Mouse (Mus musculus): ENCODE measurements around the gene 2410004B18Rik. TPM values are rescaled to one million over a fixed set of nuclear protein-coding genes. Genes with fewer than 3 reads are reported as not detected.
"Not testable (repeated sequence)": the region's sequence is repeated elsewhere in the genome, so short reads cannot be mapped to it uniquely, and the experiment has no call there.

The 2410004B18Rik gene
- polyA plus RNA-seq, 1 experiment: 18.7 TPM

GRCm38 (mm10) chr3:145964018-145964387 is 26.2 kb downstream of the 2410004B18Rik start:
- no peaks in the 10 kb centered on the region for H3K27me3 ChIP-seq (ENCODE audit: control insufficient read depth, insufficient read depth, insufficient read length)
- no peak overlapping the region for H3ac ChIP-seq (ENCODE audit: control insufficient read depth, insufficient read length)
- no peaks in the 10 kb centered on the region for H3K36me3 ChIP-seq (ENCODE audit: control insufficient read depth, insufficient read depth)
- no peak for TF ChIP-seq MYOD1 (IDR thresholded peaks at IDR 0.05; ENCODE audit: control insufficient read depth in 1 of 3, insufficient read length in 2 of 3, low read depth in 2 of 3)
- TF ChIP-seq TCF3 (IDR thresholded peaks at IDR 0.05; ENCODE audit: insufficient read length, low read depth): no peak
- TF ChIP-seq USF1 (IDR thresholded peaks at IDR 0.05; ENCODE audit: low read depth): no peak
- TF ChIP-seq POLR2A (IDR thresholded peaks at IDR 0.05; ENCODE audit: insufficient read length, low read depth): no peak
- no peak for TF ChIP-seq REST (IDR thresholded peaks at IDR 0.05; ENCODE audit: insufficient read depth, insufficient read length)
- no peak for TF ChIP-seq SRF (IDR thresholded peaks at IDR 0.05; ENCODE audit: control insufficient read depth, insufficient read length, low read depth)
- TF ChIP-seq TCF12 (IDR thresholded peaks at IDR 0.05; ENCODE audit: insufficient read depth, poor library complexity, severe bottlenecking): no peak
- TF ChIP-seq E2F4 (IDR thresholded peaks at IDR 0.05; ENCODE audit: insufficient read depth): no peak
- TF ChIP-seq MYOG (IDR thresholded peaks at IDR 0.05; ENCODE audit: control insufficient read depth in 1 of 3, insufficient read depth in 1 of 3, insufficient read length in 2 of 3, low read depth in 2 of 3): no peak
- no peak for TF ChIP-seq CEBPB (IDR thresholded peaks at IDR 0.05; ENCODE audit: insufficient read depth, poor library complexity, severe bottlenecking)
- no peak overlapping the region for H3K4me2 ChIP-seq (ENCODE audit: low read depth)
- H3K4me3 ChIP-seq: no peak overlapping the region
- no peaks in the 10 kb centered on the region for H3K79me2 ChIP-seq (ENCODE audit: control insufficient read depth, insufficient read depth)

GRCm38 (mm10) chr3:145964473-145964872 is 26.7 kb downstream of the 2410004B18Rik start:
- Histone ChIP-seq H3K27me3 (ENCODE audit: control insufficient read depth, insufficient read depth, insufficient read length) (no peaks in the 10 kb centered on the region), H3K79me2 (ENCODE audit: control insufficient read depth, insufficient read depth) (no peaks in the 10 kb centered on the region), H3K4me3 (no peak overlapping the region), H3K4me2 (ENCODE audit: low read depth) (no peak overlapping the region), H3ac (ENCODE audit: control insufficient read depth, insufficient read length) (no peak overlapping the region), H3K36me3 (ENCODE audit: control insufficient read depth, insufficient read depth) (no peaks in the 10 kb centered on the region)
- TF ChIP-seq USF1 (IDR thresholded peaks at IDR 0.05; ENCODE audit: low read depth) (no peak), MYOG (IDR thresholded peaks at IDR 0.05; ENCODE audit: control insufficient read depth in 1 of 3, insufficient read depth in 1 of 3, insufficient read length in 2 of 3, low read depth in 2 of 3) (no peak)

- not testable (repeated sequence) for H3K36me3 ChIP-seq (ENCODE audit: control insufficient read depth, insufficient read depth); H3K27me3 ChIP-seq (ENCODE audit: control insufficient read depth, insufficient read depth, insufficient read length); H3K79me2 ChIP-seq (ENCODE audit: control insufficient read depth, insufficient read depth); H3ac ChIP-seq (ENCODE audit: control insufficient read depth, insufficient read length); H3K4me3 ChIP-seq; H3K4me2 ChIP-seq (ENCODE audit: low read depth)
Observed at GRCm38 (mm10) chr3:145965583-145965982, 27.8 kb downstream of the 2410004B18Rik start.

GRCm38 (mm10) chr3:145966806-145967205 is 29.0 kb downstream of the 2410004B18Rik start:
- Histone ChIP-seq H3K4me3 (no peak overlapping the region), H3ac (ENCODE audit: control insufficient read depth, insufficient read length) (no peak overlapping the region), H3K4me2 (ENCODE audit: low read depth) (no peak overlapping the region), H3K27me3 (ENCODE audit: control insufficient read depth, insufficient read depth, insufficient read length) (no peaks in the 10 kb centered on the region), H3K79me2 (ENCODE audit: control insufficient read depth, insufficient read depth) (no peaks in the 10 kb centered on the region), H3K36me3 (ENCODE audit: control insufficient read depth, insufficient read depth) (no peaks in the 10 kb centered on the region)
- TF ChIP-seq MAX (IDR thresholded peaks at IDR 0.05; ENCODE audit: low read depth): no peak
- no peak for TF ChIP-seq MYOG (IDR thresholded peaks at IDR 0.05; ENCODE audit: control insufficient read depth in 1 of 3, insufficient read depth in 1 of 3, insufficient read length in 2 of 3, low read depth in 2 of 3)
- TF ChIP-seq USF1 (IDR thresholded peaks at IDR 0.05; ENCODE audit: low read depth): no peak
- no peak for TF ChIP-seq TCF3 (IDR thresholded peaks at IDR 0.05; ENCODE audit: insufficient read length, low read depth)
- no peak for TF ChIP-seq E2F4 (IDR thresholded peaks at IDR 0.05; ENCODE audit: insufficient read depth)
- TF ChIP-seq POLR2A (IDR thresholded peaks at IDR 0.05; ENCODE audit: insufficient read length, low read depth): no peak
- no peak for TF ChIP-seq POLR2AphosphoS2 (IDR thresholded peaks at IDR 0.05; ENCODE audit: insufficient read length, low read depth)

DNA sequence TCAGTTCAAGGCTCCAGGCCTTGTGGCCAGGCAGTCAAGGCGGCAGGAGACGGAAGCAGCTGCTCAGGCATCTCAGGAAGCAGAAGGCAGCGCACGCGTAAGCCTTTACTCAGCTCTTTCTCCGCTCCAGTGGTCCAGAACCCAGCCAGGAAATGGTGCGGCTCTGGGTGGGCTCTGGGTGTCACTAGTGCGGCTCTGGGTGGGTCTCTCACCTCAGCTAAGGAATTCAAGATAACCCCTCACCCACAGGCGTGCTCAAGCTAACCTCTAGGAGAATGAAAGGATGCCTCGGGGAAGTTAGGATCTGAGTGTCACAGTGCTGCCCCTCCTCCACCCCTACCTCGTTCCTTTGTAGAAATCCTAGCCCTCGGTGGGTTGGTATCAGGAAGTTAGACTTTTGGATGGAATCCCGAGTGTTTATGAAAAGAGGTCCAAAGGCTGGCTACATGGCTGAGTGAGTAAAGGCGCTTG is 31.3 kb downstream of the 2410004B18Rik start:
- H3K4me3 ChIP-seq: no peak overlapping the region
- H3K36me3 ChIP-seq (ENCODE audit: control insufficient read depth, insufficient read depth): no peaks in the 10 kb centered on the region
- no peak for TF ChIP-seq POLR2A (IDR thresholded peaks at IDR 0.05; ENCODE audit: insufficient read length, low read depth)
- no peak for TF ChIP-seq CEBPB (IDR thresholded peaks at IDR 0.05; ENCODE audit: insufficient read depth, poor library complexity, severe bottlenecking)
- no peak for TF ChIP-seq MAX (IDR thresholded peaks at IDR 0.05; ENCODE audit: low read depth)
- no peak for TF ChIP-seq POLR2AphosphoS2 (IDR thresholded peaks at IDR 0.05; ENCODE audit: insufficient read length, low read depth)
- no peak for TF ChIP-seq SRF (IDR thresholded peaks at IDR 0.05; ENCODE audit: control insufficient read depth, insufficient read length, low read depth)
- TF ChIP-seq TCF3 (IDR thresholded peaks at IDR 0.05; ENCODE audit: insufficient read length, low read depth): no peak
- TF ChIP-seq TCF12 (IDR thresholded peaks at IDR 0.05; ENCODE audit: insufficient read depth, poor library complexity, severe bottlenecking): no peak
- TF ChIP-seq MYOD1 (IDR thresholded peaks at IDR 0.05; ENCODE audit: control insufficient read depth in 1 of 3, insufficient read length in 2 of 3, low read depth in 2 of 3): no peak
- TF ChIP-seq REST (IDR thresholded peaks at IDR 0.05; ENCODE audit: insufficient read depth, insufficient read length): no peak
- H3K79me2 ChIP-seq (ENCODE audit: control insufficient read depth, insufficient read depth): no peaks in the 10 kb centered on the region
- H3K4me2 ChIP-seq (ENCODE audit: low read depth): no peak overlapping the region
- H3ac ChIP-seq (ENCODE audit: control insufficient read depth, insufficient read length): no peak overlapping the region
- no peaks in the 10 kb centered on the region for H3K27me3 ChIP-seq (ENCODE audit: control insufficient read depth, insufficient read depth, insufficient read length)

DNA sequence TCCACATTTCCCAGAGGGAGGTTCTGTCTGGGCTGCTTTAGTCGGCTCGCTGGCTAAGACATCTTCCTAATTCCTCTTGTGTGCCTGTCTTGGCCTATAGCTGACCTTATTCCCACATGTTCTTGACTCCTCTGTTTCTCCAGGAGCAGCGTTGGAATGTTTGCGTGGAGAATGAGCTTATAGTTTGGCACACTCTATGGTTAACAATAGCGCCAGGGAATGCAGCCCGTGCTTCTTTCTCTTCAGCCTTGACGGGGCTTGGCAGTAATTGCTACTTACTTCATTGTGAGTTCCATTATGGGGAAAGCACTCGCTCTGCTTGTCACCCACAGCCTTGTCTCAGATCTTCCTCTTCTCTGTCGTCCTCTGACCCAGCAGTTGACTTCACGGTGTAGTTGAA is 33.7 kb downstream of the 2410004B18Rik start:
- Histone ChIP-seq H3K27me3 (ENCODE audit: control insufficient read depth, insufficient read depth, insufficient read length) (no peaks in the 10 kb centered on the region), H3K4me2 (ENCODE audit: low read depth) (no peak overlapping the region)

More for the DNA sequence above, 33.7 kb downstream of the 2410004B18Rik start:
- no peak for TF ChIP-seq MYOG (IDR thresholded peaks at IDR 0.05; ENCODE audit: control insufficient read depth in 1 of 3, insufficient read depth in 1 of 3, insufficient read length in 2 of 3, low read depth in 2 of 3)
- TF ChIP-seq E2F4 (IDR thresholded peaks at IDR 0.05; ENCODE audit: insufficient read depth): no peak
- Histone ChIP-seq H3K79me2 (ENCODE audit: control insufficient read depth, insufficient read depth) (no peaks in the 10 kb centered on the region), H3K4me3 (no peak overlapping the region), H3ac (ENCODE audit: control insufficient read depth, insufficient read length) (no peak overlapping the region), H3K36me3 (ENCODE audit: control insufficient read depth, insufficient read depth) (no peaks in the 10 kb centered on the region)

Measured in myocyte (in vitro differentiated cells).